Mouse (Mus musculus) embryonic facial prominence, embryonic 11.5 days (tissue): ENCODE results near the gene Npdc1. TPM values are rescaled to one million over a fixed set of nuclear protein-coding genes. Genes with fewer than 3 reads are reported as not detected.

Source experiments
- ATAC-seq: fragments of 200-750 bp; cut with Nextera tagmentation; replicated peaks from 2 replicates; pipeline ENCODE4 v1.8.0; 2017; ENCODE audit warnings: low read depth; ENCODE audit not compliant: insufficient number of reproducible peaks, low FRiP score, low TSS enrichment
- DNase-seq: peaks from one replicate; pipeline ENCODE4 v3.0.0-alpha.2; 2015; ENCODE audit warnings: low spot score
- H3K27ac ChIP-seq: fragments of 300-500 bp; sonication (generic); replicated peaks from 2 replicates; pipeline ENCODE4 v1.5.1; 2014; ENCODE audit warnings: mild to moderate bottlenecking, low read depth, low read length, control low read depth
- H3K27me3 ChIP-seq: fragments of 300-500 bp; sonication (generic); 2 replicates; pipeline ENCODE4 v1.6.1; 2014; ENCODE audit warnings: mild to moderate bottlenecking, low read length, moderate library complexity, mixed read lengths; ENCODE audit not compliant: control insufficient read depth, insufficient read depth
- H3K36me3 ChIP-seq: fragments of 300-500 bp; sonication (generic); replicated peaks from 2 replicates; pipeline ENCODE4 v1.6.1; 2014; ENCODE audit warnings: low read depth, mild to moderate bottlenecking, low read length, moderate library complexity, mixed read lengths; ENCODE audit not compliant: control insufficient read depth, insufficient read depth
- H3K4me1 ChIP-seq: fragments of 300-500 bp; sonication (generic); 2 replicates; pipeline ENCODE4 v1.6.1; 2014; ENCODE audit warnings: low read length, mixed read lengths; ENCODE audit not compliant: control insufficient read depth, insufficient read depth
- H3K4me2 ChIP-seq: fragments of 300-500 bp; sonication (generic); 2 replicates; pipeline ENCODE4 v1.6.1; 2014; ENCODE audit warnings: low read depth, mild to moderate bottlenecking, control low read depth, low read length, moderate library complexity
- H3K4me3 ChIP-seq: fragments of 300-500 bp; sonication (generic); 2 replicates; pipeline ENCODE4 v1.5.1; 2014; ENCODE audit warnings: low read depth, low read length, control low read depth
- H3K9ac ChIP-seq: fragments of 300-500 bp; sonication (generic); replicated peaks from 2 replicates; pipeline ENCODE4 v1.6.1; 2014; ENCODE audit warnings: mild to moderate bottlenecking, control low read depth, low read length
- H3K9me3 ChIP-seq: fragments of 300-500 bp; sonication (generic); replicated peaks from 2 replicates; pipeline ENCODE4 v1.6.1; 2016; ENCODE audit warnings: mild to moderate bottlenecking, low read length, inconsistent platforms, mixed read lengths; ENCODE audit not compliant: control insufficient read depth
- WGBS: fragments of 180-500 bp; shearing (Covaris S2); extraction: QIAGEN DNeasy Blood & Tissue Kit; methylation state at CpG from one replicate; pipeline ENCODE4 v1.1.7; 2014; 5-methylcytosine and 5-hydroxymethylcytosine counted together
- polyA plus RNA-seq: library from polyadenylated mRNA; unstranded; fragments of >200 nt; fragmentation: Nextera tagmentation; extraction: Ambion mirVana; gene quantifications from 2 replicates; pipeline ENCODE4 v1.2.1, GENCODE M21; 2014

The Npdc1 gene
- polyA plus RNA-seq, 1 experiment from 2014 or later, result 26.8 TPM

GRCm38 (mm10) chr2:25436286-25436820, 37.2 kb downstream of the Npdc1 start:
- DNase-seq, result no peak
- Histone ChIP-seq H3K36me3 (no peaks in the 10 kb centered on the region), H3K9ac (no peak overlapping the region), H3K4me2 (no peak overlapping the region), H3K4me1 (no peaks in the 10 kb centered on the region), H3K27me3 (no peaks in the 10 kb centered on the region), H3K27ac (no peak overlapping the region), H3K4me3 (no peak overlapping the region), H3K9me3 (no peaks in the 10 kb centered on the region)
- no peak for ATAC-seq
- 88% methylated on average over 10 of the region's 10 CpGs for WGBS

- ATAC-seq (no peak), DNase-seq (no peak)
- Histone ChIP-seq H3K4me1 (no peaks in the 10 kb centered on the region), H3K36me3 (no peaks in the 10 kb centered on the region), H3K27me3 (no peaks in the 10 kb centered on the region), H3K27ac (no peak overlapping the region), H3K9ac (no peak overlapping the region), H3K4me2 (no peak overlapping the region), H3K9me3 (no peaks in the 10 kb centered on the region), H3K4me3 (no peak overlapping the region)
- 86% methylated on average over 20 of the region's 20 CpGs for WGBS
Observed at GRCm38 (mm10) chr2:25441067-25441466, 41.9 kb downstream of the Npdc1 start.

GRCm38 (mm10) chr2:25442682-25443081, 43.5 kb downstream of the Npdc1 start:
- Histone ChIP-seq H3K9ac (no peak overlapping the region), H3K36me3 (no peaks in the 10 kb centered on the region), H3K27me3 (no peaks in the 10 kb centered on the region), H3K4me2 (no peak overlapping the region), H3K9me3 (no peaks in the 10 kb centered on the region), H3K27ac (no peak overlapping the region), H3K4me3 (no peak overlapping the region), H3K4me1 (no peaks in the 10 kb centered on the region)
- ATAC-seq (no peak), DNase-seq (no peak)
- WGBS, result 87% methylated on average over 14 of the region's 14 CpGs

GRCm38 (mm10) chr2:25450853-25451647, 51.9 kb downstream of the Npdc1 start:
- Histone ChIP-seq H3K4me3 (no peak overlapping the region), H3K9me3 (no peaks in the 10 kb centered on the region), H3K27me3 (no peaks in the 10 kb centered on the region), H3K27ac (no peak overlapping the region), H3K4me1 (no peaks in the 10 kb centered on the region), H3K36me3 (no peaks in the 10 kb centered on the region), H3K9ac (no peak overlapping the region), H3K4me2 (no peak overlapping the region)
- no peak for ATAC-seq
- 84% methylated on average over 8 of the region's 8 CpGs for WGBS
- no peak for DNase-seq

GRCm38 (mm10) chr2:25452951-25453350, 53.8 kb downstream of the Npdc1 start:
- DNase-seq (no peak), ATAC-seq (no peak)
- Histone ChIP-seq H3K27ac (no peak overlapping the region), H3K4me1 (no peaks in the 10 kb centered on the region), H3K36me3 (no peaks in the 10 kb centered on the region), H3K4me2 (no peak overlapping the region), H3K4me3 (no peak overlapping the region), H3K9me3 (no peaks in the 10 kb centered on the region), H3K27me3 (no peaks in the 10 kb centered on the region), H3K9ac (no peak overlapping the region)
- WGBS, result 55% methylated on average over 1 of the region's 1 CpGs

GRCm38 (mm10) chr2:25456205-25456953, 57.2 kb downstream of the Npdc1 start, which contains the start of gene Clic3:
TSS of gene Clic3 (plus strand) at chr2:25456838.
- DNase-seq (no peak), ATAC-seq (no peak)
- no peaks in the 10 kb centered on the region for H3K9me3 ChIP-seq
- no peaks in the 10 kb centered on the region for H3K4me1 ChIP-seq
- WGBS, result 65% methylated on average over 14 of the region's 14 CpGs
- H3K9ac ChIP-seq, result no peak within 1 kb of the TSS
- no peak within 1 kb of the TSS for H3K4me2 ChIP-seq
- H3K27ac ChIP-seq, result no peak within 1 kb of the TSS
- H3K4me3 ChIP-seq, result no peak within 1 kb of the TSS
- H3K27me3 ChIP-seq, result no peaks in the 10 kb centered on the region
- H3K36me3 ChIP-seq, result no peaks in the 10 kb centered on the region; the same call in 1 of the 2 replicates

- no peak overlapping the region for H3K9ac ChIP-seq
Observed at GRCm38 (mm10) chr2:25457022-25457896, 58.1 kb downstream of the Npdc1 start.

More at GRCm38 (mm10) chr2:25457022-25457896, 58.1 kb downstream of the Npdc1 start:
- no peaks in the 10 kb centered on the region for H3K9me3 ChIP-seq
- no peaks in the 10 kb centered on the region for H3K4me1 ChIP-seq
- H3K36me3 ChIP-seq, result no peaks in the 10 kb centered on the region; the same call in 1 of the 2 replicates
- H3K4me3 ChIP-seq, result no peak overlapping the region
- DNase-seq (no peak), ATAC-seq (no peak)
- no peaks in the 10 kb centered on the region for H3K27me3 ChIP-seq
- WGBS, result 86% methylated on average over 9 of the region's 9 CpGs
- no peak overlapping the region for H3K27ac ChIP-seq
- no peak overlapping the region for H3K4me2 ChIP-seq
